Mouse (Mus musculus): ENCODE measurements around the gene Gm20388.

DNA sequence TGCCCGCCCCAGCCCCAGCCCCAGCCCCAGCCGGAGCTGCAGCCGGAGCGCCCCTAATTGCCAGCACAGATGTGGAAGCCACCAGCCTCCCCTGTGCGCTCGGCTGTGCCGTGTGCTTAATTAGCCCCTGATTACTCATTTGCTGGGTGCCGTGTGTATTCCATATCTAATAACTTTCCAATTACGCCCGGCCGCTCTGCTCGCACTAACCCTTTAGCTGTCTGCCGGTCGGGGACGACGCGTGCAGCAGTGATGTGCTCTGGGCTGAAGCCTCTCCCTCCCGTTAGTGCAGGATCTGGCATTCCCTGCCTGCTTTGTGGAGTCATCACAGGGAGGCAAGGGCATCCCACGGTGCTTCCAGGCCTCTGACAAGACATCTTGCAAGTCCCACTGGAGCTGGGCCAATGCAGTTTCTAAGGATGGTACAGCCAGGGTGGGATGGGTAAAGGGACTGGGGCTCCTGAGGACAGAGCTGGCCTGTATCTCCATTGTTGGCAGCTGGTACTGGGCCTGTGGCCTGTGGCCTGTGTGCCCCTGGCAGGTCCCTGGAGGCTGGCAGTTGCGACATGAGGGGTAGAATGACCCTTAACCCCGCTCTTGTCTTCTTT, 437.2 kb downstream of the Gm20388 start:
- TF ChIP-seq ZC3H11A (IDR thresholded peaks at IDR 0.05; ENCODE audit: borderline replicate concordance, low read depth, low read length) (no peak), HCFC1 (IDR thresholded peaks at IDR 0.05; ENCODE audit: borderline replicate concordance, insufficient read depth, low read length) (no peak), CHD2 (IDR thresholded peaks at IDR 0.05; ENCODE audit: low read depth, low read length) (no peak), ZNF384 (IDR thresholded peaks at IDR 0.05; ENCODE audit: low read depth, low read length) (no peak), MAFK (IDR thresholded peaks at IDR 0.05; ENCODE audit: insufficient read depth, low read depth, low read length) (no peak)
